Mouse (Mus musculus) midbrain, embryonic 11.5 days (tissue): ENCODE measurements around the gene Zfp426. TPM values are rescaled to one million over a fixed set of nuclear protein-coding genes. Genes with fewer than 3 reads are reported as not detected.

Source experiments
- polyA plus RNA-seq: library from polyadenylated mRNA; unstranded; fragments of >200 nt; fragmentation: Nextera tagmentation; extraction: Ambion mirVana; gene quantifications from 2 replicates; pipeline ENCODE4 v1.2.1, GENCODE M21; 2014

The Zfp426 gene
- polyA plus RNA-seq, 1 experiment from 2014 or later = 37.3 TPM

Other genes starting within 250 kb of the Zfp426 start
- not detected in 2 replicates for gene Olfr39, start 210.4 kb downstream of the Zfp426 start, polyA plus RNA-seq
- gene Olfr873, start 194.2 kb downstream of the Zfp426 start, polyA plus RNA-seq = not detected in 2 replicates
- 0.05 TPM in 1 of 2 replicates, not detected in the other for gene Olfr18, start 156.7 kb downstream of the Zfp426 start, polyA plus RNA-seq
- gene Zfp560, start 107.6 kb downstream of the Zfp426 start, polyA plus RNA-seq = 35.6 and 38.2 TPM in 2 replicates
- 30.9 and 34.9 TPM in 2 replicates for gene Zfp26, start 32.6 kb downstream of the Zfp426 start, polyA plus RNA-seq
- gene Zfp266, start 28.7 kb upstream of the Zfp426 start, polyA plus RNA-seq = 127 and 140 TPM in 2 replicates
- gene Zfp846, start 88.5 kb upstream of the Zfp426 start, polyA plus RNA-seq = 23.8 and 24.8 TPM in 2 replicates
- 459 TPM in 2 replicates for gene Ubl5, start 150.1 kb upstream of the Zfp426 start, polyA plus RNA-seq
- gene Fbxl12, start 152.0 kb upstream of the Zfp426 start, polyA plus RNA-seq = 10.5 and 12.0 TPM in 2 replicates
- 60.8 and 64.6 TPM in 2 replicates for gene Pin1, start 159.3 kb upstream of the Zfp426 start, polyA plus RNA-seq